Mouse (Mus musculus) ovary, postnatal 36 days (tissue): ENCODE results near the gene Cdh13.

Experiments
- DNase-seq: peaks from one replicate; pipeline ENCODE4 v3.0.0; 2022; ENCODE audit warnings: low spot score, mixed read lengths

Cdh13 gene

DNA sequence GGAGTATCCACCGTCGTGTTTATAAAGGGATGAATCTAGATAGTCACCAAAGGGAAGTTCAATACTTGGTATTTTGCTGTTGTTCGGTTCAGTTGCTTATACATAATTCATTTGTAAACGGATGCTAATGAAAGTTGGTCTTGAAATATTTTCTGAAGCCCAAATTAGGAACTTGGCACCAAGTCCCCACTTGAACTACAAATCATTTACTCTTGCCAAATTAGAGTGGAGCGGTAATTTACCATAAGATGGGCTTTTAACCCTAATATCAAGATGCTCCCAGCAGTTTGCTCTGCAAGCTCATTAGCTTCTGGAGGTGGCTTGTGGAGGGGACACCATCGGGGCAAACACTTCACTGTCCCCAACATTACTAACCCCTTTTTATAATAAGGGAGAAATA is 164.5 kb downstream of the Cdh13 start:
- no peak for DNase-seq

DNA sequence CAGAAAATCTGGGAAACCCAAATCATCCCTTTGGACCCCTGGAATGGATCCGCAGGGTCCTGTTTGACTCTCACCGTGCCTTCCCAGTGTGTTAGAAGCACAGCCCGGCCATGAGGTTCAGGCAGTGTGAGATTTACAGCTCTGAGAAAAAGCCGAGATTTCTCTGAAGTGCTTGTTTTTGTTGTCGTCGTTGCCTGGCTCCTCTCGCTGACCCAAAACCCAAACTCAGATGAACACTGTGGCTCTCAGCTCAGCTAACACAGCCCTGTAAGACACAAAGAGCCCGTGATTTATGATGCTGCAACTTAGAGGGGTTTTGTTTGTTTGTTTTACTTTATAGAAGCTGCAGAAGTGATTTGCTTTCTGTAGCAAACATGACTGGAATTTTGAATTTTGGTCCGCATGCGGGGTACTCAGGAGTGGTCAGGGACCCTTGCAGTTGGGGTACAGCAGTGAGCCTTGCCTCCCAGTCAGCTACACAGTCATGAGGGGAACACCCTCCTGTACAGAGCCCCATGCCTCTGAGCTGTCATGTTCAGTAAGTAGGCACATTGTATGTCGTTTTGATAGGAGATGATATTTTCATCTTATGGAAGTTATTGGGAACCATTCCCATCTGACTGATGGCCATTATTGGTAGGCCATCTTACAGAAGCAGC is 169.0 kb downstream of the Cdh13 start:
- DNase-seq: no peak

DNA sequence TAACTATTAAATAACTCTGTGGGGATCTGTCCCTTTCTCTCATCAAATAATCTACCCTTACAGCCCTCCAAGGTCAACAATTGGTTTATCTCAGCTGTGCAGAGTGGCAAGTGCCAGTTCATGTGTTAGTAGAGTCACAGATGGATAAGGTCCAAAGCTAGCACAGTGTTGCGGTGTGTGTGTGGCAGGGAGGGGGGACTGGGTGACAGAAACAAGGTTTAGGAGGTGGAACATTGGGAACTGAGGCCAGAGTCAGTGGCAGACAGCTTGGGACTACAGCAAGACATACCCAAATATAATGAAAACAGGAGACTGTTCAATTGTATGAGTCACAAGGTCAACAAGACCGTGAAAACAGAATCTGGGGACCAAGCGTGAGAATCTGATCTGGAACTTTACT is 171.7 kb downstream of the Cdh13 start:
- DNase-seq: no peak

DNA sequence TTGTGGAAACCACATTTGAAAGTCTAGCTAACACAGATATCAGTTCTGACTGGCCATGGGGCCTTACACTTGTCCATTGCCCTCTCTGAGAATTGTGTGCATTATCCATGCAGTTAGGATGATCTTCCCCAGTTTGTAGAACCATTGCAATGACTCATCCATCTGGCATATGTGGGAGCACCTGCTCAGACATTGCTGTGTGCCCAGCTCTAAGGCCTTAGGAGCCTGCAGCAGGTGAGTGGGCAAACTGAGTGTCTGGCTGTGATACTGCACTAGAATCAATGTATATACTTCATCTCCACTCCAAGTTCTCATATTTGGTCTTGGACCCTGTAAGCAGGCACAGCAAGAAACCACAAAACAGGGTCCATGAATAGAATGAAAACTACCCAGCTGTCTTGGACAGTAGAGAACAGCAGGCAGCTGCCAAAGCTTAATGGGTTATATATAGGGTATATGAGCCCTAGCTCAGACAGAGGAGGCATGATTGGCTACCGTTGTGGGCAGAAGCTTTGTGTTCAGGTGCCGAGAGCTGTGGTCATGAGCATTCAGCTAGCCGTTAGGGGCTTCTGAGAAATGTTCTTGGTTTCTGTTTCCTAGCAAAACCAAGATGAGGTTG is 181.9 kb downstream of the Cdh13 start:
- no peak for DNase-seq

DNA sequence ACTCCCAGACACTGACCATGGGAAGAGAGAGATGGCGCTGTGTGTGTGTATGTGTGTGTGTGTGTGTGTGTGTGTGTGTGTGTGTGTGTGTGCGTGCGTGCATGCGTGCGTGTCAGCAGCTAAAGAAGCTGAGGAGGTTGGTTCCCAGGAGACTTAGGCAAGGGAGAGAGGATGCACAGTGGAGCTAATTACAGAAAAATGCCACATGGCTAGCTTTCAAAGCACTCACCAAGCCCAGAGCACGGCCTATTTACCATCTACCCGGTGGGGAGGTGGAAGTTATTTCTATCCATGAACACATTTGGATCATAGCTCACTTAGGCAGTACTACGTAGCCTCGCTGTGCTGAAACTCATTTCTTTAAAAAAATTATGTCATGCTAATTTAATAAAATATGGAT is 194.1 kb downstream of the Cdh13 start:
- DNase-seq: no peak

DNA sequence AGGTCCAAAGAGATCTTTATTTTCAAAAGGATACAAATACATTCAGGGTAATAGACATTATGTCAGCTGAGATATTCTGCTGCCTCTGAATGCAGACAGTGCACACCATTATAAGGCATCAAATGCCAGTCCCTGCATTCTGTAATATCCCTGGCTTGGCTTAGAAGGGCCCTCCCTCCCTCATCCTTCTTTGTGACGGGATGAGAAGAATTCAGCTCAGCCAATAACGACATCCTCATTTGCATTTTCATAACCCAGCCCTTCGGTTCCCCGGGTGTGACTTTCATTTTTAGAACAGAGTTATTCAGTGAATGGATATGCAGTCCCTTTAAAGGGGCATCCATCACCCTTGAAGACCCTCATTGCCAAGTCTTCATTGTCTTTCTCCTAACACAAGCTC is 205.2 kb downstream of the Cdh13 start:
- DNase-seq: no peak

DNA sequence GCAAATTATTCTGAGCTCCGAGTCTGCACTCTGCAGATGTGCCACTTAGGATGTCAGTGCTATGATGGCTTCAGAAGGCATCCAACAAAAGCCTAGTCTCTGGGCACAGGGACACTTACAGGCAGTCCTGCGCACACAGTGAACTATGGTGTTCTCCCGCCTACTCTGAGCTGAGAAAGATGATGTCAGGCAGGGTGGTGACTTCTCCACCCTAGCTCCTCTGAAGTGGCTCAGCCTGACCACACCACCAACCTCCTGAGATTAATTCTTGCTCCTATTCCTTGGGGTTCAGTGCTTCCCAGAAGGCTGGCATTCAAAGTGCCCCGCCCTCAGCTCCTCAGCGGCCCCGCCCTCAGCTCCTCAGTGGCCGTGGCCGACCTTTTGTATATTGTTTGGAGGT is 219.0 kb downstream of the Cdh13 start:
- no peak for DNase-seq

DNA sequence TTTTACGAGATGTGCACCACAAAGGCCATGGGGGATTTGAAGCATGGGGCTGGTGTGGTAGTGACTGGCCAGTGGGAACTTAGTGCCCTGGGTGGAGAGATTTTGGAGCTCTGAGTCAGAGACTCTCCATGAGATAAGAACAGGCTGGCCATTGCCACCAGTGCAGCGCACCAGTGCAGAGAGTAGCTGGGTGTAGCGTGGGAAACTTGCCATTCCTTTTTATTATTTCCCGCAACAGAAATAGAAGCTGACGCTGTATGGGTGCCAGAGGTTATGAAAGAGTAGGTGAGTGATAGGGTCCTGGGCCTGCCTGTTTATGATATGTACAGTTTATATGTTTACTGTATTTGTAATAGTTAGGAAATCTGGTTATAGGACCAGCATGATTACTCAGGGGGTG is 225.9 kb downstream of the Cdh13 start:
- no peak for DNase-seq

DNA sequence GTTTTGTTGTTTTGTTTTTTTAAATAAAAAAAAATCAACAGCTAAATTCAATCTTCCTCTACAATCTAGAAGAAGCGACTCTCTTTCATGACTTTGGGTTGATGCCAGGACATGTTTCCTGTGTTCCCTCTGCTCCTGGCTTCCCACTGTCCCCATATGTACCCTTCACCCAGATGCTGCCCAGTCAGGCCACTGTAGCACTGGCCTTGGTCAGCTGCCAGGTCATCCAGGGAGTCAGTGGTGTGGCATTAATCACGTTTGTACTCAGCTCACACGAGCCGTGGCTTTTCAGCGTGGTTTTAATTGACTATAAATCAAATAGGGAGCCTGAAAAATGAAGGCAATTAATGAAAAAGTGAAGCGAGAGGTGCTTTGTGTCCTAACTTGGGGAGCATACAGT is 229.7 kb downstream of the Cdh13 start:
- no peak for DNase-seq

DNA sequence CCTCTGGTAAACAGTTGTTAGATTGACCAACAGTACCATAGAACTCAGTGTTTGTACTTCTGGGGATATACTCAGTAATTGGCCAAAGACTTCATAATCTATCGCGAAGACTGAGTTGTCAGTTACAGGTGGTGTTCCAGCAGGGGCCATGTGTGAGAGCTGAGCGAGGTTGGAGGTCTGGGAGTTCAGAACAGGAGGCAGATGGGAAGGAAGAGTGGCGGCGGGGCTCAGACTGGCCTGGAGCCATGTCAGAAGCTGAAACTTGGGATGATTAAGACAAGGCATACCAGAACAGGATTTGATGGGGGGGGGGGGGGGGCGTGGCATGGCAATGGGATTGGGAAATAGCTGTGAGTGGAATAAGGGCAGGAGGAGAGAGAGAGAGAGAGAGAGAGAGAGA is 232.1 kb downstream of the Cdh13 start:
- no peak for DNase-seq

DNA sequence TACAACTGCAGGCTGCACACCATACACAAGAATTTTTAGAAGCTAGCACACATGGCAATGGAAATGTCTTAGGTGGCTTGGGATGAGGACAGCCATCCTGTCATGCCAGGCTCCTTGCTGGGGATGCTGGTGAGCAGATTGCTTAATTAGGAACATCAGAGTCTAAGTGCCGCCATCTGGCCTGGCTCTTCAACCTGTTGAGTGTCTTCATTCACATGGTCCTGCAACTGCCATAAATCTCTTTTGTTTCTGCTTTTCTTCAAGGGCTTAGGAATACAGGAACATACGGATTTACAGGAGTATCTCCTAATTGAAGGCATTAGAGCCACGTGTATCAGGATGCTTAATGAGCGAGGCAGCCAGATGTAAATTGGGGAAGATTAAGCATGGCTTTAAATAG is 233.5 kb downstream of the Cdh13 start:
- DNase-seq: no peak

DNA sequence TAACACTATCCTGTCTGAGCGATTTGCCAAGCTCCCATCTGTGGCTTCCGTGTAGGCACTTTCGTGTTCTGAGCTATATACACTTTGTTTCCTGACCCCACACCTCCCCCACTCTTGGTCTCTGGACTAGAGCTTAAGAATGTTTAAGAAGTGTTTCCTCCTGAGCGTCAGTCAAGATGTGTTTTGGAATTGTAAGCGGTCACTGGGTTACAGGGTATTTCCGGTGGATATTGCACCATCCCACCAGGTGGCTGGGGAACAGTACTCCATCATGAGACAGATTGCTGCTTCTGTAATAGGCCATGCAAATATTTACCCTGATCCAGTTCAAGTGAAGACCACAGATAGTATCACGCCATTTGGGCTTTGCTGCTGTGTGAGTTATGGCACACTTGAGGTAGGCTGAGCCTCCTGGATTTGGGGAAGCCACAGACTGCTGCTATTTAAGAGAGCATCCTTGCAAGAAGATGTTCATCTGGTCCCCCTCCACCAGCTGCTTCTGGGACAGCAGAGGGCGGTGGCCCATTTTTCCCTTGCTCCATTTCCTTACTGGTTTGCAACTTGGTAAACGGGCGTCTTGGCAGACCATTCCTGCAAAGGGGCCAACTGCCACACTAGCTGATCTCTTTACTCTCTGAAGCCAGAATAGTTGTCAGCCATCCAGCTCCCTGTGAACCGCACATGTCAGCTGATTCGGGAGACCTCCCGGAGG is 234.7 kb downstream of the Cdh13 start:
- no peak for DNase-seq

DNA sequence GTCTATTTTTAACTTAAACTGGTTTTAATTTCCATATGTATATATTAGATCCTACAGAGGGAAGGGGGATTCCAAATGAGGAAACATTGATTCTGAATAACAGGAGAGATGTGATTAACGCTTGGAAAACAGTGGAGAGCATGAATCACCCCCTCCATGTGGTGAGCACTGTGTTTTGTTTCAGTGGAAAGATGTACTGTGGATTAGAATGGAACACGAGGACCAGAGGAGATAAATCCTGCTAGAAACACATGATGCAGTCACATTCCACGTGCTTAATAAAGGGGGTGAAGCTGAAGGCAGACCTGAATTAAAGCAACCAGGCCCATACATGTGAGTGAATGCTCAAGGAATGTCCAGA is 235.2 kb downstream of the Cdh13 start:
- DNase-seq: no peak

DNA sequence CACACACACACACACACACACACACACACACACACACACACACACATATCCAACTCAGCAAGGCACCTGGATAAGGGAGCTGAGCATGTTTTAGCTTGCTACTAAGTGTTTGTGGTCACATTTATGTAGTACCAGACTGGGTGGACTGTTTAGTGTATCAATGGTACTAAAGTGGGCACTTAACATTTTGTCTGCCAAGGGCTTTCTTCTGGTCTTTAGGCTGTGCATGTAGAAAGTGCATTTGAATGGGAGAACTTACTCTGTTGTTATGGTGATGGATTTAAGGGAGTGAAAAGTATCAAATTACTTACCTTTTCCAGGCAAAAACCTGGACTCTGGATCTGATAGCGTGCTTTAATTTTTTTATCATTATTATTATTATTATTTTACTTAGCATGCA is 240.4 kb downstream of the Cdh13 start:
- no peak for DNase-seq

DNA sequence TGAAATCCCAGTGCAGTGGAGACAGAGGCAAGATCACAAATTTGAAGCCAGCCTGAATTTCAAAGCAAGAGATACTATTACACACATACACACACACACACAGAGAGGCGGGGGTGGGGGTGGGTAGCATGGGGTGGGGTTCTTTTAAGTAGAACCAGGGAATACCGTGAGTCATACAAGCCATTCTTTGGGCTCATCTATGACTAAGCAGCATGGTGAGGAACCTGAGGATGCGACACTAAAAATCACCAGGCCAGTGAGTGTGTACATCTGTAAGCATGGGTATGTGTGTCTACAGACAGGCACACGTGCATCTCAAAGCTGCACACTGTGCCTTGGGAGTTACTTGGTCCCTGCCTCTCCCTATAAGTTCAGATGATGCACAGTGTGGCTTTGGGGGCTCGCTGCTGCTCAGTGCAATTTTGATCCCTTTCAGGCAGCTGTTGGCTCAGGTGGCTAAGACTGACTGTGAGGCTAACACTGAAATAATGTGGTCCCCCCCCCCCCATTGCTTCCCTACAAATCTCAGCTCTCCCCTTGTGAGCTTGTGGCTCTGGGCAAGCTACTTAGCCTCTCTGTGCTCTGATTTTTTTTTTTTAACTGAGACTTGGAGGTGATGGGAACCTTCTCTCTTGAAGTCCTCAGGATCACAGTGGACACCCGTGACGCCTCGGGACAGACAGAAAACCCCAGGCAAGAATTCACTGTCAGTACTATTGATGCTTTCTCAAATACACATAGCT is 255.5 kb downstream of the Cdh13 start:
- DNase-seq: no peak

DNA sequence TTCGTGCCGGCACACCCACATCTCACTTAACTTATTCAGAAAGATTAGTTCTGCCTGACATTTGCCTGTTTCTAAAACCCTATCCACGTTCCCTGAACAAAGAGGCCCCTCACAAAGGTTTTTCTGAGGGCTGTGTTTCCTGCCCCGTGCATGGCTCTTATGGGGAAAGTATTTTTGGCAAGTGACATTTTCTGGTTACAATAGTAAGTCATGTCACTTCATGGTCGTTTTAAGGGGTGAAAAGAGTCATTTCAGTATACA is 256.0 kb downstream of the Cdh13 start:
- no peak for DNase-seq

DNA sequence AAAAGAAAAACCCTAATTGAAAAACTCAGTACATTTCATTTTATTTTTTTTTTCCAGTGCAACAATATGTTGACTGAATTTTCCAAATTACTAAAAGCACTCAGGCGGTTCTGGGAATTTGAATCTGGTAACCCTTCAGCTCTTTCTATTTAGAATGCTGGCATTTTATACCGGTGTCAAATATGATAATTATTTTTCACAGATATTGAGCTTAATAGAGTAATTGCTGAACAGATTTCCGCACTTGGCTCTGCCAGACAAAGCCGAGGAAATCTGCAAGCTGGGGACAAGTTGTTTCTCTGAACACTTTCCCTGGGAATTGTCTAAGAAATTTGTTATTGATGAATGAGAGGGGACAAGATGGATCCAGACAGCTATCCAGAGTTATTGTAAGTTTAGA is 256.4 kb downstream of the Cdh13 start:
- no peak for DNase-seq

DNA sequence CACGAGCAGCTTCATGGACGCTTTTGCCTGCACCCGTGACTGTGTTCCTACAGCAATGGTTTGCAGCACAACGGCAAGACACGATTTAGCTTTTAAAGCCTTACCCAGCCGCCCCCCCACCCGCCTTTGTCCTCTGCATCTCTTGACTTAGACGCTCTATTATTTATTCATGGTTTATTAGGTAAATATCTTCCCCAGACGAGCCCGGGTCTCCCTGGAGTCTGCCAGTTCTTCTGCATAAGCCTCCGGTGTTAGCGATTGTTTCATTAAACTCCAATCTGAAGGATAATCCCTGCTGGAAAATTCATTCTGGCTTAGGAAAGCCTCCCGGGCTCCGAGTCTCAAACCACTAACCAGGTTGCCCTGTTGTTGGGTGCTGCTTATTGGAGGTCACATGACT is 268.9 kb downstream of the Cdh13 start:
- DNase-seq: no peak

DNA sequence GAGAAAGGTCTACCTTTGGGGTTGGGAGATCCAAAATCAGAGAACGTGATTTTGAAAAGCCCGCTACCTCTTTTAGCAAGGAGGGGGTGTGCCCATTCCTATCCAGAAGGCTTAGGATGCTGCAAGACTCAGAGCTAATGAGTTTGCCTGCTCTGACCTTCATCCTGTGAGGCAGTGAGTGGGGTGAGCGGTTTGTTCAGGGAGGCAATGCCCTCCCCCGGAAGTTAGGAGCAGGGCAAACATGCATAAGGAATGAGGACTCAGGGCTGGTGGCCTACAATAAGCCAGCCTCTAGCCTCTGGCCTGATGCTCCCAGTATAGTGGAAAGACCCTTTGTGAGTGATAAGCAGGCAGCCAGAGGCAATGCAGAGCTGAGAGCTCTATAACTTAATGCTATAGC is 269.3 kb downstream of the Cdh13 start:
- no peak for DNase-seq

DNA sequence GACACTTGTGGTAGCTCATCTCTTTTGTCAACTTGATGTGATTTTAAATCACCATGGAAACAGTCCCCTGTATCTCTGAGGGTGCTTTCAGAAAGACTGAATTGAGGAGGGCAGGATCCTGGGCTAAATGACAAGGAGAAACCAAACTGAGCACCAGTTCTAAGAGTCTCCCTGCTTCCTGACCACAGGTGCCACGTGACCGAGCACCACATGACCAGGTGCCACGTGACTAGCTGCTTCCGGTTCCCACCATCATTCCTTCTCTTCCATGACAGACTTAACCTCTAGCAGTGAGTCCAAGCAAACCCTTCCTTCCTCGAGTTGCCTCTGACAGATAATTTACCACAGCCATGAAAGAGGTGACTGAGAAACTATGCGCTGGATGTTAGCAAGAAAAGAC is 280.5 kb downstream of the Cdh13 start:
- no peak for DNase-seq

DNA sequence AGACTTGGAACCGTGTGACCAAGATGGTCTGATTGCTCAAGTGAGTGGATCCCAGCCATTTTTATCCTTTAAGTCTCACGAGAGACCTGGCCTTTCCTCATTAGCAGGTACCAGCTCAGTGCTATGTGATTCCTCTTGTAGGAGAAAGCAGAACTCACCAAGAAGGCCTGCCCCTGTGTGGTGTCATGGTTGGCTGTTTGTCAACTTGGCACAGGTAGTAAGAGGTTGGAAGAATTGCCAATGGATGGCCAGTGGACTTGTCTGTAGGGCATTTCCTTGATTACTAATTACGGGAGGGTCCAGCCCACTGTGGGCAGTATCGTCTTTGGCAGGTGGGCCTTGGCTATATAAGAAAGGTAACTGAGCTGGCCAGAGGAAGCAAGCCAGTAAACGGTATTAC is 281.7 kb downstream of the Cdh13 start:
- DNase-seq: no peak

DNA sequence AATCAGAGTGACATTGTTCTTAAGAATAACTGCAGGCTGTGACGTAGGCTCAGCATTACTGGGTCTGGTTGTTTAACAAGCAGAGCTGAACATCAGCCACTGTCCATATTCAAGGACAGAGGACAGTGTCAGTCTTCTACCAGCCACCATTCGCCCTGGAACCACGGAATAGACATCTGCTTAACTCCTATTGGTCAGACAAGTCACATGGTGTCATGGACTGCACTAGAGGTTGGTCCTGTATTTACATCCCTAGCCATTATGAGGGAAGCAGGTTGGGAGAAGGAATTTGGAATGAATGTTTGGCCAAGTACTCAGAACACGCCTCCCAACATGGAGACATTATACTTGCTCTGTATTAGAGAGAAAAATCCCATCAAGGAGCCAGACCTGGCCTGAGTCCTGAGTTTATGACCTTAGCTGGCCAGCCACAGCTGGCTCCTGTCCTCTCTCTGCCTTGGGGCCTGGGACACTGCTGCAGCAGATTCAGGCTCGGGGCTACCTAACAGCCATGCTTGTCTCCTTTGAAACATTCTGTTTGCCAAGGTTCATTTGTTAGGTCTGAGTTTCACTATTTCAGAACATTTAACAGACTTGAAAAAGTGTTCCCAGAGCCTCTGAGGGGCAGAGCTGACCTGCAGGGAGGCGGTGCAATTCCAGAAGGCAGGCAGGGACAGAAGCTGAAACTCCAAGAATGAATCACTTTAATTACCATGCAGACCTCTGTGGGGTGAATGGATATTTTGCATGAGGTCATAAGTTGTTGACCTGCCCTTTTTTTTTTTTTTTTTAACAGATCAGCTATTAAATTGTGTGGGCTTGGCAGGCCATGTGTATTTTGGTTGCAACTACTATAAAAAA is 282.6 kb downstream of the Cdh13 start:
- no peak for DNase-seq
